Mouse (Mus musculus): ENCODE results near the gene Ergic1.

GRCm38 (mm10) chr17:26532476-26533045 lies 28.7 kb upstream of the Ergic1 start:
- TF ChIP-seq CTCF (IDR thresholded peaks at IDR 0.05; ENCODE audit: borderline replicate concordance, control insufficient read depth, extremely low read depth, insufficient read depth, low read length, poor library complexity) (no peak), POLR2A (IDR thresholded peaks at IDR 0.05; ENCODE audit: control insufficient read depth, extremely low read depth, insufficient read depth, low read length, poor library complexity) (no peak)

Measured in thymus, adult 2 months (tissue).